Mouse (Mus musculus): ENCODE results near the gene Klc1. TPM values are rescaled to one million over a fixed set of nuclear protein-coding genes. Genes with fewer than 3 reads are reported as not detected.

Gene Klc1
- polyA plus RNA-seq, 1 experiment = 103 TPM

DNA sequence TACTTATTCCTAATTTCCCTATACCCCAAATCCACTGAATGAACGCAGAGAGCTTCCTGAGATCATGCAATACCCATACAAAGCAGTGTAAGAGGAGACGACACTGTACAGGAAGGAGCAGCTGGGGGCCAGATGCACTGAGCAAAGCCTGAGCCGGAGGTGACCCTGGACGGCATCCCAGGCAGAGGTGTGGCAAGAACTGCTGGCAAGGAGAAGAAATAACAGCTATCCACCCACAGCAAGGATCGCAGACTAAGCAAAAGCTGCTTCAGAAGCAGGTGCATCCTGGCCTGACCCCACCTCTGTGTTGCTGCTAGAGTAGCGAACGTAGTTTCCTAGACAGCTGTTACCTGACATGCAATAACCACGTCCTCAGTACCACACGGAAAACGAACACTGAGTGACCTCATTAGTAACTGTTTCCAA, 94.4 kb downstream of the Klc1 start:
- Histone ChIP-seq H3K4me3 (ENCODE audit: insufficient read depth, low read length) (no peak overlapping the region), H3K27ac (ENCODE audit: insufficient read depth, low read length) (no peak overlapping the region), H3K4me1 (ENCODE audit: control insufficient read depth, insufficient read depth, low read length) (peaks cover 10% of the 10 kb centered on the region)
- TF ChIP-seq CTCF (IDR thresholded peaks at IDR 0.05; ENCODE audit: borderline replicate concordance, insufficient read depth, low read length) (no peak), POLR2A (IDR thresholded peaks at IDR 0.05; ENCODE audit: low read depth, low read length) (no peak)

DNA sequence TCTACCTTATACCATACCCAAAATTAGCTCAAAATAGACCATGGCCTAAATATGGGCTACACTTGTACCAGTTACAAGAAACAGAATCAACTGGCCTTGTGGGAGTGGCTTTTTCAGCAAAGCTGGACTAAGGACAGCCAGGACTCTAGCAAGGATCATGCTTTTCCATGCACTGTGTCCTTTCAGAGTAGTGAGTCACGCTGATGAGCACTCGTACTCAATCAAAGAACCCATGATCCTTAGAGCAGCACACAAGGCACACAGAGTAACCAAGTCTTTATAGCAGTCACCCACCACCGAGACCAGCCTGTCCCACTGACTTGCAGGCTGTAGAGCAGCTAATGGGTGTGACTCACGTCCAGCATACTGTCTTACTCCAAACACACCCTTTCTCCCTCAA, 94.9 kb downstream of the Klc1 start:
- TF ChIP-seq CTCF (IDR thresholded peaks at IDR 0.05; ENCODE audit: borderline replicate concordance, insufficient read depth, low read length) (no peak), POLR2A (IDR thresholded peaks at IDR 0.05; ENCODE audit: low read depth, low read length) (no peak)
- no peak overlapping the region for H3K27ac ChIP-seq (ENCODE audit: insufficient read depth, low read length)
- no peak overlapping the region for H3K4me3 ChIP-seq (ENCODE audit: insufficient read depth, low read length)
- H3K4me1 ChIP-seq (ENCODE audit: control insufficient read depth, insufficient read depth, low read length) = peaks cover 10% of the 10 kb centered on the region

DNA sequence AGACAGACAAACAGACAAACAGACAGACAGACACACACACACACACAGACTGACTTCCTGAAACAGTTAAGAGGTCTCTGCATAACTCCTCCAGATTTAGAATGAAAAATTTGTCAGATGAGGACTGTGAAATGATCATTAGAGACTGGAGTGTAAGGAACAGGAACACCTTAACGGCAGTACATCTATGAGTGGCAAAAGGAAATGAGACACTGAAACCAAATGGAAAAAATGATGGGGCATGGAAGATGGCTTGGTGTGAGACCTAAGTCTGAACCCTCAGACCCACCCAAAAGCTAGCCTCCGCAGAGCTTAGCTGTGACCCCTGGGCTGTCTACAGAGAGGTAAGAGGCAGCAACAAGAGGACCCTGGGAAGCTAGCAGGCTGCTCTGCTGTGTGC, 96.8 kb downstream of the Klc1 start:
- H3K27ac ChIP-seq (ENCODE audit: insufficient read depth, low read length) = no peak overlapping the region
- no peak overlapping the region for H3K4me3 ChIP-seq (ENCODE audit: insufficient read depth, low read length)
- TF ChIP-seq POLR2A (IDR thresholded peaks at IDR 0.05; ENCODE audit: low read depth, low read length) (no peak), CTCF (IDR thresholded peaks at IDR 0.05; ENCODE audit: borderline replicate concordance, insufficient read depth, low read length) (no peak)
- H3K4me1 ChIP-seq (ENCODE audit: control insufficient read depth, insufficient read depth, low read length) = peaks cover 10% of the 10 kb centered on the region

Other genes with a start within 250 kb of the Klc1 start
- 357 and 363 TPM in 2 replicates for gene Eif5, start 220.8 kb upstream of the Klc1 start, polyA plus RNA-seq (2011; ENCODE audit: insufficient read length, low read depth, missing spikeins)
- gene Mark3, start 184.3 kb upstream of the Klc1 start, polyA plus RNA-seq (2011; ENCODE audit: insufficient read length, low read depth, missing spikeins) = 89.5 and 89.9 TPM in 2 replicates
- 43.8 and 84.3 TPM in 2 replicates for gene Ckb, start 86.5 kb upstream of the Klc1 start, polyA plus RNA-seq (2011; ENCODE audit: insufficient read length, low read depth, missing spikeins)
- gene Trmt61a, start 80.7 kb upstream of the Klc1 start, polyA plus RNA-seq (2011; ENCODE audit: insufficient read length, low read depth, missing spikeins) = 9.0 and 13.0 TPM in 2 replicates
- 29.3 and 35.9 TPM in 2 replicates for gene Bag5, start 45.6 kb upstream of the Klc1 start, polyA plus RNA-seq (2011; ENCODE audit: insufficient read length, low read depth, missing spikeins)
- gene Apopt1, start 45.6 kb upstream of the Klc1 start, polyA plus RNA-seq (2011; ENCODE audit: insufficient read length, low read depth, missing spikeins) = 29.9 and 38.2 TPM in 2 replicates
- 2.7 and 2.9 TPM in 2 replicates for gene Xrcc3, start 55.0 kb downstream of the Klc1 start, polyA plus RNA-seq (2011; ENCODE audit: insufficient read length, low read depth, missing spikeins)
- 32.0 and 32.9 TPM in 2 replicates for gene Zfyve21, start 55.3 kb downstream of the Klc1 start, polyA plus RNA-seq (2011; ENCODE audit: insufficient read length, low read depth, missing spikeins)
- 8.8 and 9.4 TPM in 2 replicates for gene Ppp1r13b, start 149.3 kb downstream of the Klc1 start, polyA plus RNA-seq (2011; ENCODE audit: insufficient read length, low read depth, missing spikeins)
- 334 and 342 TPM in 2 replicates for gene Atp5mpl, start 208.1 kb downstream of the Klc1 start, polyA plus RNA-seq (2011; ENCODE audit: insufficient read length, low read depth, missing spikeins)
- gene Tdrd9, start 212.7 kb downstream of the Klc1 start, polyA plus RNA-seq (2011; ENCODE audit: insufficient read length, low read depth, missing spikeins) = not detected in 2 replicates
- gene Rd3l, start 222.5 kb downstream of the Klc1 start, polyA plus RNA-seq (2011; ENCODE audit: insufficient read length, low read depth, missing spikeins) = not detected in 2 replicates

Data from embryonic fibroblast, embryonic 13.5 days (primary cell).